Mouse (Mus musculus): ENCODE measurements around the gene Elovl6. TPM values are rescaled to one million over a fixed set of nuclear protein-coding genes. Genes with fewer than 3 reads are reported as not detected.

Gene Elovl6
- polyA plus RNA-seq, 1 experiment from 2014 or later = 39.9 TPM

- 89% methylated on average over 9 of the region's 9 CpGs for WGBS
- no peak overlapping the region for H3K4me2 ChIP-seq (ENCODE audit: low read depth, low read length, severe bottlenecking)
Measured at GRCm38 (mm10) chr3:129557048-129557447, 24.9 kb downstream of the Elovl6 start.

GRCm38 (mm10) chr3:129557566-129557965 is 25.4 kb downstream of the Elovl6 start:
- H3K4me3 ChIP-seq (ENCODE audit: low read depth, low read length) = no peak overlapping the region
- ATAC-seq (replicated peaks; ENCODE audit: low FRiP score) (no peak), DNase-seq (ENCODE audit: low spot score) (no peak)
- no peaks in the 10 kb centered on the region for H3K4me1 ChIP-seq (replicated peaks; ENCODE audit: control insufficient read depth, insufficient read depth, low read length)
- H3K4me2 ChIP-seq (ENCODE audit: low read depth, low read length, severe bottlenecking) = no peak overlapping the region
- no peaks in the 10 kb centered on the region for H3K27me3 ChIP-seq (ENCODE audit: control insufficient read depth, insufficient read depth, low read length)
- H3K9ac ChIP-seq (ENCODE audit: low read length) = no peak overlapping the region
- no peaks in the 10 kb centered on the region for H3K36me3 ChIP-seq (ENCODE audit: control insufficient read depth, insufficient read depth, low read length)
- H3K27ac ChIP-seq (ENCODE audit: low read depth, low read length) = no peak overlapping the region
- no peaks in the 10 kb centered on the region for H3K9me3 ChIP-seq (ENCODE audit: control insufficient read depth, low read length)
- 86% methylated on average over 7 of the region's 7 CpGs for WGBS

More at GRCm38 (mm10) chr3:129557048-129557447, 24.9 kb downstream of the Elovl6 start:
- Histone ChIP-seq H3K4me3 (ENCODE audit: low read depth, low read length) (no peak overlapping the region), H3K36me3 (ENCODE audit: control insufficient read depth, insufficient read depth, low read length) (no peaks in the 10 kb centered on the region), H3K4me1 (replicated peaks; ENCODE audit: control insufficient read depth, insufficient read depth, low read length) (no peaks in the 10 kb centered on the region), H3K9ac (ENCODE audit: low read length) (no peak overlapping the region), H3K9me3 (ENCODE audit: control insufficient read depth, low read length) (no peaks in the 10 kb centered on the region), H3K27me3 (ENCODE audit: control insufficient read depth, insufficient read depth, low read length) (no peaks in the 10 kb centered on the region), H3K27ac (ENCODE audit: low read depth, low read length) (no peak overlapping the region)
- no peak for DNase-seq (ENCODE audit: low spot score)
- no peak for ATAC-seq (replicated peaks; ENCODE audit: low FRiP score)

- ATAC-seq (replicated peaks; ENCODE audit: low FRiP score) = no peak
- Histone ChIP-seq H3K27me3 (ENCODE audit: control insufficient read depth, insufficient read depth, low read length) (no peaks in the 10 kb centered on the region), H3K27ac (ENCODE audit: low read depth, low read length) (no peak overlapping the region), H3K9me3 (ENCODE audit: control insufficient read depth, low read length) (no peaks in the 10 kb centered on the region), H3K4me3 (ENCODE audit: low read depth, low read length) (no peak overlapping the region), H3K4me2 (ENCODE audit: low read depth, low read length, severe bottlenecking) (no peak overlapping the region), H3K4me1 (replicated peaks; ENCODE audit: control insufficient read depth, insufficient read depth, low read length) (no peaks in the 10 kb centered on the region), H3K9ac (ENCODE audit: low read length) (no peak overlapping the region), H3K36me3 (ENCODE audit: control insufficient read depth, insufficient read depth, low read length) (no peaks in the 10 kb centered on the region)
- 91% methylated on average over 22 of the region's 22 CpGs for WGBS
- DNase-seq (ENCODE audit: low spot score) = no peak
Measured at GRCm38 (mm10) chr3:129558016-129558955, 26.1 kb downstream of the Elovl6 start.

GRCm38 (mm10) chr3:129560068-129560467 is 27.9 kb downstream of the Elovl6 start:
- Histone ChIP-seq H3K27ac (ENCODE audit: low read depth, low read length) (no peak overlapping the region), H3K4me1 (replicated peaks; ENCODE audit: control insufficient read depth, insufficient read depth, low read length) (no peaks in the 10 kb centered on the region), H3K27me3 (ENCODE audit: control insufficient read depth, insufficient read depth, low read length) (no peaks in the 10 kb centered on the region), H3K9ac (ENCODE audit: low read length) (no peak overlapping the region), H3K4me2 (ENCODE audit: low read depth, low read length, severe bottlenecking) (no peak overlapping the region), H3K9me3 (ENCODE audit: control insufficient read depth, low read length) (no peaks in the 10 kb centered on the region; the same call in 1 of the 2 replicates), H3K4me3 (ENCODE audit: low read depth, low read length) (no peak overlapping the region), H3K36me3 (ENCODE audit: control insufficient read depth, insufficient read depth, low read length) (peaks cover 2% of the 10 kb centered on the region; the same call in 1 of the 2 replicates)
- no peak for DNase-seq (ENCODE audit: low spot score)
- 94% methylated on average over 9 of the region's 9 CpGs for WGBS
- ATAC-seq (replicated peaks; ENCODE audit: low FRiP score) = no peak

- ATAC-seq (replicated peaks; ENCODE audit: low FRiP score) (no peak), DNase-seq (ENCODE audit: low spot score) (no peak)
- no peak overlapping the region for H3K4me2 ChIP-seq (ENCODE audit: low read depth, low read length, severe bottlenecking)
- H3K4me3 ChIP-seq (ENCODE audit: low read depth, low read length) = no peak overlapping the region
- no peak overlapping the region for H3K9ac ChIP-seq (ENCODE audit: low read length)
- no peak overlapping the region for H3K27ac ChIP-seq (ENCODE audit: low read depth, low read length)
- peaks cover 2% of the 10 kb centered on the region; the same call in 1 of the 2 replicates for H3K36me3 ChIP-seq (ENCODE audit: control insufficient read depth, insufficient read depth, low read length)
- H3K4me1 ChIP-seq (replicated peaks; ENCODE audit: control insufficient read depth, insufficient read depth, low read length) = no peaks in the 10 kb centered on the region
- H3K27me3 ChIP-seq (ENCODE audit: control insufficient read depth, insufficient read depth, low read length) = no peaks in the 10 kb centered on the region
- no peaks in the 10 kb centered on the region; the same call in 1 of the 2 replicates for H3K9me3 ChIP-seq (ENCODE audit: control insufficient read depth, low read length)
- WGBS = 89% methylated on average over 10 of the region's 10 CpGs
Measured at GRCm38 (mm10) chr3:129561011-129561410, 28.9 kb downstream of the Elovl6 start.

- ATAC-seq (replicated peaks; ENCODE audit: low FRiP score) (no peak), DNase-seq (ENCODE audit: low spot score) (no peak)
- H3K4me2 ChIP-seq (ENCODE audit: low read depth, low read length, severe bottlenecking) = no peak overlapping the region
- no peak overlapping the region for H3K4me3 ChIP-seq (ENCODE audit: low read depth, low read length)
- no peaks in the 10 kb centered on the region for H3K4me1 ChIP-seq (replicated peaks; ENCODE audit: control insufficient read depth, insufficient read depth, low read length)
- no peaks in the 10 kb centered on the region; the same call in 1 of the 2 replicates for H3K9me3 ChIP-seq (ENCODE audit: control insufficient read depth, low read length)
- no peaks in the 10 kb centered on the region for H3K27me3 ChIP-seq (ENCODE audit: control insufficient read depth, insufficient read depth, low read length)
- peaks cover 2% of the 10 kb centered on the region; the same call in 1 of the 2 replicates for H3K36me3 ChIP-seq (ENCODE audit: control insufficient read depth, insufficient read depth, low read length)
- 86% methylated on average over 2 of the region's 2 CpGs for WGBS
- H3K27ac ChIP-seq (ENCODE audit: low read depth, low read length) = no peak overlapping the region
- no peak overlapping the region for H3K9ac ChIP-seq (ENCODE audit: low read length)
Measured at GRCm38 (mm10) chr3:129561853-129562252, 29.7 kb downstream of the Elovl6 start.

GRCm38 (mm10) chr3:129562411-129562810 is 30.3 kb downstream of the Elovl6 start:
- no peaks in the 10 kb centered on the region; the same call in 1 of the 2 replicates for H3K9me3 ChIP-seq (ENCODE audit: control insufficient read depth, low read length)
- no peaks in the 10 kb centered on the region for H3K4me1 ChIP-seq (replicated peaks; ENCODE audit: control insufficient read depth, insufficient read depth, low read length)
- H3K4me2 ChIP-seq (ENCODE audit: low read depth, low read length, severe bottlenecking) = no peak overlapping the region
- no peak overlapping the region for H3K27ac ChIP-seq (ENCODE audit: low read depth, low read length)
- 91% methylated on average over 4 of the region's 4 CpGs for WGBS
- peaks cover 2% of the 10 kb centered on the region; the same call in 1 of the 2 replicates for H3K36me3 ChIP-seq (ENCODE audit: control insufficient read depth, insufficient read depth, low read length)
- H3K4me3 ChIP-seq (ENCODE audit: low read depth, low read length) = no peak overlapping the region
- ATAC-seq (replicated peaks; ENCODE audit: low FRiP score) (no peak), DNase-seq (ENCODE audit: low spot score) (no peak)
- H3K9ac ChIP-seq (ENCODE audit: low read length) = no peak overlapping the region
- no peaks in the 10 kb centered on the region for H3K27me3 ChIP-seq (ENCODE audit: control insufficient read depth, insufficient read depth, low read length)

- H3K36me3 ChIP-seq (ENCODE audit: control insufficient read depth, insufficient read depth, low read length) = peaks cover 2% of the 10 kb centered on the region; the same call in 1 of the 2 replicates
- ATAC-seq (replicated peaks; ENCODE audit: low FRiP score) = no peak
Measured at GRCm38 (mm10) chr3:129563807-129564206, 31.7 kb downstream of the Elovl6 start.

More at GRCm38 (mm10) chr3:129563807-129564206, 31.7 kb downstream of the Elovl6 start:
- no peak overlapping the region for H3K4me3 ChIP-seq (ENCODE audit: low read depth, low read length)
- H3K9me3 ChIP-seq (ENCODE audit: control insufficient read depth, low read length) = no peaks in the 10 kb centered on the region; the same call in 1 of the 2 replicates
- H3K4me1 ChIP-seq (replicated peaks; ENCODE audit: control insufficient read depth, insufficient read depth, low read length) = no peaks in the 10 kb centered on the region
- H3K27ac ChIP-seq (ENCODE audit: low read depth, low read length) = no peak overlapping the region
- 97% methylated on average over 4 of the region's 4 CpGs for WGBS
- H3K27me3 ChIP-seq (ENCODE audit: control insufficient read depth, insufficient read depth, low read length) = no peaks in the 10 kb centered on the region
- no peak overlapping the region for H3K9ac ChIP-seq (ENCODE audit: low read length)
- DNase-seq (ENCODE audit: low spot score) = no peak
- no peak overlapping the region for H3K4me2 ChIP-seq (ENCODE audit: low read depth, low read length, severe bottlenecking)

All from forebrain, embryonic 11.5 days (tissue).